In the genomic region with DNA sequence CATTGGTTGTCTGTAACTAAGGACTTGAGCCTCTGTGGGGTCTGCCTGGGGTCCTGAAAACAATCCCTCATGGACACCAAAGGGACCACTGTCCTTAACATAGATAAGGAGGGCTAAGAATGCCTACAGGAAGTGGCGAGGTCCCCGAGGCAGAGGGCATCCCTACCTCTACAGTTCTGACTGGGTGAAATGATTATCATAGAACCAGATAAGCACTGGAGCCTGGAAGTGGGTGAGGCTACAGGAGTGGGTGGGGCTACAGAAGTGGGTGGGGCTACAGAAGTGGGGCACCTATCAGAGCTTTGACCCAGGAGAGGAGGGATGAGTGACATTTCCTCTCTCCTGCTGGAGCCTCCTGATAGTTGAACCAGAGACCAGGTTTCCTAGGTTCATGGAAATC, we compare ENCODE assay signal across 11 mouse cellular contexts. TPM values are rescaled to one million over a fixed set of nuclear protein-coding genes. Genes with fewer than 3 reads are reported as not detected.
DNase-seq lines count a peak whose midpoint lies in the region; ATAC-seq lines count a peak whose summit lies in the region.
"Had no signal": no experiment of that assay in that cellular context is flagged by ENCODE, and none has a peak within 500 bp of the region (broad histone marks: within the 10 kb centered on the region; RNA-seq: fewer than 3 reads in every experiment).

No protein-coding gene starts in this region.

- no peaks in the 10 kb centered on the region for H3K36me3 ChIP-seq in heart, embryonic 12.5 days
- no peaks in the 10 kb centered on the region for H3K36me3 ChIP-seq in kidney, embryonic 16.5 days (ENCODE audit: insufficient read depth, low read length)
- H3K36me3 ChIP-seq in hindbrain, embryonic 10.5 days: no peaks in the 10 kb centered on the region
- H3K36me3 ChIP-seq: hindbrain, embryonic 13.5 days; limb, embryonic 15.5 days had no signal

- no peak overlapping the region for H3K4me2 ChIP-seq in heart, embryonic 12.5 days
- no peak overlapping the region for H3K4me2 ChIP-seq in kidney, embryonic 16.5 days (replicated peaks; ENCODE audit: low read depth, low read length)
- H3K4me2 ChIP-seq: hindbrain, embryonic 13.5 days; limb, embryonic 15.5 days had no signal

- H3K9ac ChIP-seq in heart, embryonic 12.5 days: no peak overlapping the region
- H3K9ac ChIP-seq in kidney, embryonic 16.5 days (replicated peaks; ENCODE audit: low read length): no peak overlapping the region
- H3K9ac ChIP-seq: hindbrain, embryonic 13.5 days; limb, embryonic 15.5 days had no signal

- intact Hi-C loops in heart, postnatal 14 days (cut with DNase I): no loop called here

- no peak for DNase-seq in heart, postnatal 14 days
- peak; percentile 93 for DNase-seq in ZHBTc4 (ENCODE audit: low read depth, low spot score)
- peak; percentile 91 for DNase-seq in liver
- peak; percentile 48 for DNase-seq in thymus, postnatal 0 days (ENCODE audit: low spot score)
- no peak for DNase-seq in frontal cortex, postnatal 14 days (ENCODE audit: low spot score in 2 of 2)
- DNase-seq in hindbrain, embryonic 10.5 days (ENCODE audit: low spot score): no peak

- ATAC-seq in heart, embryonic 12.5 days (ENCODE audit: insufficient number of reproducible peaks, low FRiP score): peak; percentile 58; the same call in 1 of the 2 replicates
- no peak for ATAC-seq in kidney, embryonic 16.5 days (ENCODE audit: low FRiP score, low TSS enrichment)

- no peaks in the 10 kb centered on the region for H3K27me3 ChIP-seq in heart, embryonic 12.5 days (replicated peaks)
- no peaks in the 10 kb centered on the region for H3K27me3 ChIP-seq in kidney, embryonic 16.5 days (ENCODE audit: insufficient read depth, low read length)
- no peaks in the 10 kb centered on the region for H3K27me3 ChIP-seq in hindbrain, embryonic 10.5 days (ENCODE audit: insufficient read depth, poor library complexity, severe bottlenecking)
- H3K27me3 ChIP-seq: hindbrain, embryonic 13.5 days; limb, embryonic 15.5 days had no signal

- no peak overlapping the region for H3K27ac ChIP-seq in heart, embryonic 12.5 days (ENCODE audit: poor library complexity, severe bottlenecking)
- H3K27ac ChIP-seq in kidney, embryonic 16.5 days (ENCODE audit: low read length): no peak overlapping the region
- H3K27ac ChIP-seq in hindbrain, embryonic 10.5 days: no peak overlapping the region
- H3K27ac ChIP-seq: hindbrain, embryonic 13.5 days; limb, embryonic 15.5 days had no signal

- WGBS in heart, embryonic 12.5 days: 37% methylated on average over 2 of the region's 2 CpGs
- 82% methylated on average over 2 of the region's 2 CpGs for WGBS in kidney, embryonic 16.5 days
- WGBS in hindbrain, embryonic 10.5 days: 85% methylated on average over 2 of the region's 2 CpGs

- H3K4me1 ChIP-seq in heart, embryonic 12.5 days (replicated peaks): peaks cover 45% of the 10 kb centered on the region
- H3K4me1 ChIP-seq in kidney, embryonic 16.5 days (ENCODE audit: insufficient read depth, low read length): peaks cover 28% of the 10 kb centered on the region
- H3K4me1 ChIP-seq in hindbrain, embryonic 10.5 days (replicated peaks): peaks cover 42% of the 10 kb centered on the region

- H3K9me3 ChIP-seq in heart, embryonic 12.5 days (replicated peaks): no peaks in the 10 kb centered on the region
- no peaks in the 10 kb centered on the region for H3K9me3 ChIP-seq in kidney, embryonic 16.5 days (ENCODE audit: low read length)
- no peaks in the 10 kb centered on the region for H3K9me3 ChIP-seq in hindbrain, embryonic 10.5 days
- H3K9me3 ChIP-seq: hindbrain, embryonic 13.5 days; limb, embryonic 15.5 days had no signal

- no peak overlapping the region for H3K4me3 ChIP-seq in heart, embryonic 12.5 days
- no peak overlapping the region for H3K4me3 ChIP-seq in kidney, embryonic 16.5 days (ENCODE audit: low read length)
- no peak overlapping the region for H3K4me3 ChIP-seq in hindbrain, embryonic 10.5 days
- H3K4me3 ChIP-seq: hindbrain, embryonic 13.5 days; limb, embryonic 15.5 days; myocyte had no signal

RNA-seq across cellular contexts. Expression of gene Ssbp3, which starts 39.9 kb away (rescaled TPM):
- polyA plus RNA-seq in heart, embryonic 12.5 days (2016; fragmentation: Nextera tagmentation; extraction: Ambion mirVana): 101 and 105 TPM in 2 replicates
- total RNA-seq in heart, postnatal 14 days (2021): 10 to 100 TPM; 42.5 to 46.9 TPM
- 93.6 and 106 TPM in 2 replicates for polyA plus RNA-seq in thymus, postnatal 0 days (2015; fragmentation: Nextera tagmentation; extraction: Ambion mirVana)
- 66.4 and 79.4 TPM in 2 replicates for polyA plus RNA-seq in kidney, embryonic 16.5 days (2015; fragmentation: Nextera tagmentation; extraction: Ambion mirVana)
- polyA plus RNA-seq in hindbrain, embryonic 10.5 days (2016; fragmentation: Nextera tagmentation; extraction: Ambion mirVana): 140 and 180 TPM in 2 replicates

Comparison
In these comparisons a context has a peak if more than half of its experiments do, and no peak if none do; other contexts are left out.
1. DNase-seq: peak in ZHBTc4 (single experiment), liver (single experiment) and thymus, postnatal 0 days (single experiment); none in heart, postnatal 14 days (0 of 2), frontal cortex, postnatal 14 days (0 of 2) and hindbrain, embryonic 10.5 days (single experiment).